Mouse (Mus musculus) hindbrain, embryonic 14.5 days (tissue): ENCODE results near the gene Bloc1s3. TPM values are rescaled to one million over a fixed set of nuclear protein-coding genes. Genes with fewer than 3 reads are reported as not detected.

Experiments used
- ATAC-seq: fragments of 200-750 bp; cut with Nextera tagmentation; 2 replicates; pipeline ENCODE4 v1.8.0; 2017; ENCODE audit warnings: moderate number of reproducible peaks, mild to moderate bottlenecking, moderate TSS enrichment, moderate library complexity; ENCODE audit not compliant: low FRiP score
- DNase-seq: peaks from one replicate; pipeline ENCODE4 v3.0.0-alpha.2; 2015; ENCODE audit warnings: low spot score
- H3K27ac ChIP-seq: fragments of 300-500 bp; sonication (generic); 2 replicates; pipeline ENCODE4 v1.5.1; 2014; ENCODE audit warnings: mild to moderate bottlenecking, moderate library complexity
- H3K27me3 ChIP-seq: fragments of 300-500 bp; sonication (generic); 2 replicates; pipeline ENCODE4 v1.6.1; 2014; ENCODE audit warnings: mild to moderate bottlenecking, low read length, mixed read lengths; ENCODE audit not compliant: control insufficient read depth, insufficient read depth
- H3K36me3 ChIP-seq: fragments of 300-500 bp; sonication (generic); replicated peaks from 2 replicates; pipeline ENCODE4 v1.6.1; 2014; ENCODE audit not compliant: control insufficient read depth, insufficient read depth
- H3K4me1 ChIP-seq: fragments of 300-500 bp; sonication (generic); replicated peaks from 2 replicates; pipeline ENCODE4 v1.6.1; 2014; ENCODE audit warnings: antibody characterized with exemption, low read length, mixed read lengths; ENCODE audit not compliant: control insufficient read depth, insufficient read depth
- H3K4me2 ChIP-seq: fragments of 300-500 bp; sonication (generic); replicated peaks from 2 replicates; pipeline ENCODE4 v1.6.1; 2014; ENCODE audit warnings: mild to moderate bottlenecking, moderate library complexity
- H3K4me3 ChIP-seq: fragments of 300-500 bp; sonication (generic); replicated peaks from 2 replicates; pipeline ENCODE4 v1.5.1; 2014; ENCODE audit warnings: mild to moderate bottlenecking, low read length
- H3K9ac ChIP-seq: fragments of 300-500 bp; sonication (generic); 2 replicates; pipeline ENCODE4 v1.6.1; 2014
- H3K9me3 ChIP-seq: fragments of 300-500 bp; sonication (generic); 2 replicates; pipeline ENCODE4 v1.6.1; 2016; ENCODE audit warnings: low read length; ENCODE audit not compliant: control insufficient read depth
- WGBS: fragments of 180-500 bp; shearing (Covaris S2); extraction: QIAGEN DNeasy Blood & Tissue Kit; methylation state at CpG from one replicate; pipeline ENCODE4 v1.1.7; 2014; 5-methylcytosine and 5-hydroxymethylcytosine counted together
- polyA plus RNA-seq: library from polyadenylated mRNA; unstranded; fragments of >200 nt; fragmentation: Nextera tagmentation; extraction: Ambion mirVana; gene quantifications from 2 replicates; pipeline ENCODE4 v1.2.1, GENCODE M21; 2014

Gene Bloc1s3
- polyA plus RNA-seq, 1 experiment from 2014 or later = 3.6 TPM

DNA sequence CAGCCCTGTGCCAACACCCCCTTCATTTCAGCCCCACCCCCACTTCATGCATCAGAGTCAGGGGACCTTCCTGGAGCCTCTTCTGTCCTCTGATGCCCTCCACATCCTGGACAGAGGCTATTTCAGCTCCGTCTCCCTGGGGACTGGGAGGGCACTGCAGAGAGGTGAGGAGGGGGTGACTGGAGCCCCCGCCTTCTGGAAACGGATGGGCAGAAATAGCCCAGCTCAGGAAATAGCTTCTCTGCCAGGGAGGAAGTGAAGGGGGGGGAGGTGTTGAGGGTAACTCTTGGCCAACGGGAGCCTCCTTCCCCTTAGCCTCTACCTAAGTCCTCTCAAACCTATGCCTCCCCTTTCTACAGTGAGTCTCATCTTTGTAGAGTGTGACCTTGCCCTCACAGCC, 35.8 kb downstream of the Bloc1s3 start:
- H3K9ac ChIP-seq = no peak overlapping the region
- no peaks in the 10 kb centered on the region for H3K9me3 ChIP-seq
- ATAC-seq (no peak), DNase-seq (no peak)
- H3K4me3 ChIP-seq = no peak overlapping the region
- peaks cover 79% of the 10 kb centered on the region for H3K27me3 ChIP-seq
- no peaks in the 10 kb centered on the region for H3K36me3 ChIP-seq
- no peak overlapping the region for H3K4me2 ChIP-seq
- no peak overlapping the region for H3K27ac ChIP-seq
- no peaks in the 10 kb centered on the region for H3K4me1 ChIP-seq
- 36% methylated on average over 4 of the region's 4 CpGs for WGBS

DNA sequence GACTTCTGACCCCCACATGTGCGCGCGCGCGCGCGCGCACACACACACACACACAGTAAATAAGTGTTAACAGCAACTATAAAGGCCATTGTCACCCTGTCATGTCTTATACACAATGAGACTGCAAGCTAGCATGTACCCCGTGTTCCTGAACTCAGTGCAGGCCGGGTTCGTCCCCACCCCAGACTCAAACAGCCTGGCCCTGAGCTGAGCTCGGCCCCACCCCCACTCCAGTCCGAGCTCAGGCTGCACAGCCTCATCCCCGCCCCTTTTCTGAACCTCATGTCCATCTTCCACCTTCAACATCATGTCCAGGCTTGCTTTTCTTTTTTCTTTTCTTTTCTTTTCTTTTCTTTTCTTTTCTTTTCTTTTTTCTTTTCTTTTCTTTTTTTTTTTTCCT, 37.9 kb downstream of the Bloc1s3 start:
- Histone ChIP-seq H3K9ac (no peak overlapping the region), H3K27ac (no peak overlapping the region), H3K4me1 (no peaks in the 10 kb centered on the region), H3K4me2 (no peak overlapping the region), H3K9me3 (no peaks in the 10 kb centered on the region), H3K4me3 (no peak overlapping the region), H3K27me3 (peaks cover 78% of the 10 kb centered on the region), H3K36me3 (no peaks in the 10 kb centered on the region)
- ATAC-seq (no peak), DNase-seq (no peak)
- WGBS = 10% methylated on average over 14 of the region's 14 CpGs

DNA sequence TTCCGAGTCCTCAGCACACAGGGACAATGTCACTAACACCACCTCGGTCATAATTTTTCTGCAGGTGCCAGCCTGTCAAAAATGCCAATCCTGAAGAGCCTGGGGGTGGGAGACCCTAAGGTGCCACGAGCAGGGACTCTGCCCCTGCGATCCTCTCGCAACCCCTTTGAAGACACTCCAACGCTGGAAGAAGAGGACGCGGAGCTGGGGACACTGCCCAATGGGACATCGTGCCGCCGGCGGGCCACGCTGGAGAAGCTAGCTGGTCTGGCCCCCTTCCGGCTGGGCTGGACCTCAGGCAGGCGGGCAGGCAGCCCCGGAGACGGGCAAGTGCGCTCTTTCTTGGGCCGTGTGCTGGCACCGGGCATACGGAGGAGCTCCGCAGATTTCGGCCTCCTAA, 38.8 kb downstream of the Bloc1s3 start:
- Histone ChIP-seq H3K4me2 (no peak overlapping the region), H3K27me3 (peaks cover 80% of the 10 kb centered on the region), H3K9me3 (no peaks in the 10 kb centered on the region), H3K9ac (no peak overlapping the region), H3K4me3 (no peak overlapping the region), H3K4me1 (no peaks in the 10 kb centered on the region), H3K36me3 (no peaks in the 10 kb centered on the region), H3K27ac (no peak overlapping the region)
- ATAC-seq (no peak), DNase-seq (no peak)
- WGBS = 19% methylated on average over 23 of the region's 23 CpGs

DNA sequence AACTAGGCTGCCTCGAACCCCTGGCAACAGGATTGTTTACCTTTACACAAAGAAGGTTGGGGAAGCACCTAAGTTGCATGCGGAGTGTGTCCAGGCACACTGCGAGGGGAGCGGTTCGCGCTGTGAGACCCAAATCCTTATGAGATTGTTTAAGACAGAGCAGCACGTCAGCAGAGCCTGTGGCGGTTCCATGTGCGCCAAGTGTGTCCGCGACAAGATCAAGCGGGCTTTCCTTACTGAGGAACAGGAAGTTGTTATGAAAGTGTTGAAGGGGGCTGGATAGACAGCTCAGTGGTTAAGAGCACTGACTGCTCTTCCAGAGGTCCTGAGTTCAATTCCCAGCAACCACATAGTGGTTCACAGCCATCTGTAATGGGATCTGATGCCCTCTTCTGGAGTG, 39.9 kb downstream of the Bloc1s3 start:
- ATAC-seq (no peak), DNase-seq (no peak)
- Histone ChIP-seq H3K9me3 (no peaks in the 10 kb centered on the region), H3K4me2 (no peak overlapping the region), H3K36me3 (no peaks in the 10 kb centered on the region), H3K9ac (no peak overlapping the region), H3K4me3 (no peak overlapping the region), H3K27me3 (peaks cover 88% of the 10 kb centered on the region), H3K4me1 (no peaks in the 10 kb centered on the region), H3K27ac (no peak overlapping the region)
- WGBS = 60% methylated on average over 12 of the region's 12 CpGs

DNA sequence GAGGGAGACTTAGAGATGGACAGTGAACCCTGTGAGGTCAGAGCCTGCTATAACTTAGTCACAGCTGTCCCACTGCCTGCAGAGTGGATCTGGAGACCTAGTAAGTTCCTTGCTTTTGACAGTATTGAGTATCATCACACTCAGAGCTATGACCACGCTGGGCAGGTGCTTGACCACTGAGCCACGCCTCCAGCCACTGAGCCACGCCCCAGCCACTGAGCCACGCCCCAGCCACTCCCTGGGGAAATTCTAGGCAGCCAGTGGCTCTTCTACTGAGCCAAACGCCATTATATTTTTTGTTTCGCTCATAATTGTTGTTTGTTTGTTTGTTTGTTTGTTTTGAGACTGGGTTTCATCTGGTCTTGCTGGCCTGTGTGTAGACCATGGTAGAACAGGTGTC, 40.5 kb downstream of the Bloc1s3 start:
- H3K27ac ChIP-seq = no peak overlapping the region
- no peaks in the 10 kb centered on the region for H3K9me3 ChIP-seq
- H3K36me3 ChIP-seq = no peaks in the 10 kb centered on the region
- H3K4me1 ChIP-seq = no peaks in the 10 kb centered on the region
- H3K4me3 ChIP-seq = no peak overlapping the region
- no peak for ATAC-seq
- H3K4me2 ChIP-seq = no peak overlapping the region
- no peak for DNase-seq
- WGBS = 51% methylated on average over 6 of the region's 6 CpGs
- peaks cover 83% of the 10 kb centered on the region for H3K27me3 ChIP-seq
- H3K9ac ChIP-seq = no peak overlapping the region

GRCm38 (mm10) chr7:19466602-19467145, 41.5 kb downstream of the Bloc1s3 start:
- Histone ChIP-seq H3K9me3 (no peaks in the 10 kb centered on the region), H3K4me3 (no peak overlapping the region), H3K27me3 (peaks cover 74% of the 10 kb centered on the region), H3K4me1 (no peaks in the 10 kb centered on the region), H3K4me2 (no peak overlapping the region), H3K36me3 (no peaks in the 10 kb centered on the region), H3K27ac (no peak overlapping the region), H3K9ac (no peak overlapping the region)
- 64% methylated on average over 5 of the region's 5 CpGs for WGBS
- DNase-seq (no peak), ATAC-seq (no peak)

DNA sequence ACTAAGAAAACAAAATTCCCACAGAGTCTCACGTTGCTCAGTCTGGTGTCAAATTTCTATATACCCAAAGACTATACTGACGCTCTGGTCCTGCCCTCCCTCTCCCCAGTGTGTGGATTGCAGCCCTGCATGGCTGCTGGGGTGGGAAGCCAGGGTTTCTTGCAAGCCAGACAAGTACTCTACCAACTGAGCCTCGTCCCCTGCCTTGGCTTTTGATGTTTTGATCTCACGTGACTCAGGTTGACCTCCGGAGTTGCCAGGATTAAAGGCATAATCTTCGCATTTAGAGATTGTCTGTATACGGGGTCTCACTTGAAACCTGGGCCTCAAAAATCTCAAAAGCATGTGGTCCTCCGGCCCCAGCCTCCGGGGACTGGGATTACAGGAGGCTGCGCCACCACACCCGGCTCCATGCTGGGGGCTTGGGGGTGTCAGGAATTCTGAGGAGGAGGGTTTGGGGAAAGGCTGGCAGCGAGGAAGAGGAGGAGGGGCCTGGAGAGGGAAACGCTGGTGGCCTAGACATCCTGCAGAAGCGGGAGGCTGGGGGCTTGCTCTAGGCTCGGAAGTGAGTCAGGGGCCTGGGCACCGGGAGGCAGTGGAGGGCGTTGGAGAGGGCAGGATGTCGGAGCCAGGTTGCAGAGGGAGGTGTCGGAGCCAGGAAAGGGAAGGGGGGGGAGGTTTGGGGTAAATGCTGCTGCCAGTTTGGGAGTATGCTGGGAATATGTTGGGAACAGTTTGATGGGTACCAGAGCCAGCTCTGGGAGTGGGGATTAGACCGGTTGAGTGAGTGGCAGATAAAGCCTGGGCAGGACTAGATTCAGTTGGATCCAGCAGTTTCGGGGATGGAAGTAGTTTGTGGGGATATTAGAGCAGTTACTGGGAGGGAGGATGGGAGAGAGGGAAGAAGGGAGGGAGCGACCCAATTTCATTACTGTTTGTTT, 43.5 kb downstream of the Bloc1s3 start:
- Histone ChIP-seq H3K9me3 (no peaks in the 10 kb centered on the region), H3K9ac (no peak overlapping the region), H3K4me2 (no peak overlapping the region), H3K27me3 (peaks cover 55% of the 10 kb centered on the region), H3K27ac (no peak overlapping the region), H3K36me3 (no peaks in the 10 kb centered on the region), H3K4me1 (peaks cover 2% of the 10 kb centered on the region), H3K4me3 (no peak overlapping the region)
- DNase-seq (no peak), ATAC-seq (no peak)
- 12% methylated on average over 22 of the region's 22 CpGs for WGBS

- WGBS = 25% methylated on average over 6 of the region's 6 CpGs
- DNase-seq (no peak), ATAC-seq (no peak)
- H3K4me2 ChIP-seq = no peak within 1 kb of the TSS
- peaks cover 39% of the 10 kb centered on the region for H3K27me3 ChIP-seq
- H3K4me3 ChIP-seq = no peak within 1 kb of the TSS
- H3K36me3 ChIP-seq = no peaks in the 10 kb centered on the region
- H3K4me1 ChIP-seq = peaks cover 5% of the 10 kb centered on the region
- no peak within 1 kb of the TSS for H3K9ac ChIP-seq
- H3K9me3 ChIP-seq = no peaks in the 10 kb centered on the region
- H3K27ac ChIP-seq = no peak within 1 kb of the TSS
Observed at GRCm38 (mm10) chr7:19462884-19463381, 45.2 kb downstream of the Bloc1s3 start, which contains the start of gene Exoc3l2. TSS of gene Exoc3l2 (plus strand) at chr7:19463331.

DNA sequence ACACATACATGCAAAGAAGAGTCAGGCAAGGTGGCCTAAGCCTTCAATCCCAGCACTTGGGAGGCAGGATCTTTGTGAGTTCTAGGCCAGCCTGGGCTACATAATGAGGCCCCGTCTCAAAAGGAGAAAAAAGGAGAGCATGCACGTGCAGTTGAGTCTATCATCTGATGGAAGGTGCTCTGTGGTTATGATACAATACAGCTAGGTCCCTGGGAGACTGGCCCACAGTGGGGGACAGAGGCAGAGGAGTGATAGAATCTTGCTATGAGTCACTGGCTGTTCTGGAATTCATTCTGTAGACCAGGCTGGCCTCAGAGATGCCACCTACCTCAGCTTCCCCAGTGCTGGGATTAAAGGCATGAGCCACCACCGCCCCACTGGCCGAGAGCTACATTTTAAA, 45.7 kb downstream of the Bloc1s3 start:
- DNase-seq (no peak), ATAC-seq (no peak)
- no peak overlapping the region for H3K4me2 ChIP-seq
- 64% methylated on average over 4 of the region's 4 CpGs for WGBS
- no peak overlapping the region for H3K27ac ChIP-seq
- no peaks in the 10 kb centered on the region for H3K36me3 ChIP-seq
- H3K27me3 ChIP-seq = peaks cover 34% of the 10 kb centered on the region
- H3K9me3 ChIP-seq = no peaks in the 10 kb centered on the region
- no peak overlapping the region for H3K4me3 ChIP-seq
- H3K4me1 ChIP-seq = peaks cover 10% of the 10 kb centered on the region
- no peak overlapping the region for H3K9ac ChIP-seq
